Mouse (Mus musculus): ENCODE results near the gene Rcc1l. TPM values are rescaled to one million over a fixed set of nuclear protein-coding genes. Genes with fewer than 3 reads are reported as not detected.
A peak's percentile ranks its signal among the peaks of the same experiment; 100 is the strongest.

The Rcc1l gene
- total RNA-seq (2021) = 10 to 100 TPM; 34.4 to 36.3 TPM
- long read RNA-seq, experiment 1, transcript Rcc1l-201 (11 exons, 2,321 nt) = major isoform, 40 of 68 reads
- long read RNA-seq, experiment 1, partial matches to known transcripts = 2 of 68 reads
- long read RNA-seq, experiment 1, other reads (novel, unspliced or antisense) = 26 of 68 reads
- long read RNA-seq, experiment 2, transcript Rcc1l-201 (11 exons, 2,321 nt) = major isoform, 20 of 28 reads
- long read RNA-seq, experiment 2, partial matches to known transcripts = 3 of 28 reads
- long read RNA-seq, experiment 2, other reads (novel, unspliced or antisense) = 5 of 28 reads

GRCm38 (mm10) chr5:134176169-134176881, at the start of gene Rcc1l:
Gene Rcc1l (minus strand): TSS chr5:134176774.
- DNase-seq = peak; percentile 89 to 93

DNA sequence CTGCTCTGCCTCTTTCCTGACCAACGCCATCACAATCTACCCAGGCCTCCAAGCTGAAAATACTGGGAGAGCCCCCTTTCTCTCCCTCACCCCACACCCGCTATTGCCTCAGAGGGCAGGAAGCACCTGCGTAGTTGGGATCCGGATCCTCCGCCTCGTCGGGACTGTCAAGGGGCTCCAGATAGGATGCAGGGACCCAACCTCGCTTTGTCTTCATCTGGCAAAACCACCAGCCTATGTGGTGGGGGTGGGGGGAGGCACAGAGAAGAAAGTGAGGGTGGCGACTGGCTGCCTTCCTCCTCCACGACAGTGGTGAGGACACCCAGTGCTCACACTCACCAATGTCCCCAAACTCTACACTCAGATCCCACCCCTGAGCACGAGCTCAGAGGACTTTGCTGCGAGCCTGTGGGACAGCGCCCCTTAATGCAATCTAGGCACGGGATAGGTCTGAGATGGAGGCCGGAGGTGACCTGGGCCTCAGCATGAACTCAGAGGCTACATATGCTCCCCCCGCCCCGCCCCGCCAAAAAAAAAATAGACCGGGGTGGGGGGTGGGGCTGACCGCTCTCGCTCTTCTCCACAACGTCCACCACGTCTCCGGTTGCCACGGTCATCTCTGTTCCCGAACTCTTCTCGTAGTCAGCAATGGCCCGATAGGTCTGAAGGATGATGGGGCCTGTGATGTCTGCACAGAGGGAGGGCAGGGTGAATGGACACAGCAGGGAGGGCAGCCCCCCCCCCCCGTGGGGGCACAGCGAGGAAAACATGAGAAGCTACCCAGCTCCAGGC, 48.7 kb upstream of the Rcc1l start:
- DNase-seq = no peak

DNA sequence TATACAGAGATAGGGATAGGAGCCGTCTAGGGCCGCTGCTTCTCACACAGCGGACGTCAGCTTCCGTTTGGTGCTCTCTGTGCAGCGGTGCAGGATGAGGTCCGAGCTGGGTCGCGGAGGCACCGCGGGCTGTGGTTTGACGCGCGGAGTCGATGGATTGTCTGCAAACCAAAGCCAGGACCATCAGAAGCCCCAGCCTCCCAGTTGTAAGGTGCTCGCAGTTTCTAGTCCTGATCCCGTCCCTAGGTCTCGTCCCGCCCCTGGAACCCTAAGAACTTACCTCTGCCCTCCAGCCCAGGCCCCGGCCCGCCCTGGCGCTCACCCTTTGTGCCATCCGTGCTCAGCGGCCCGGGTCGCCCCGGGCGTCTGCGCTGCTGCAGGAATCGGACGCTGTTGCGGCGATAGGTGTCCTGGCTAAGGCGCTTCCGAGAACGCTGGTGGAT, 45.2 kb upstream of the Rcc1l start:
- no peak for DNase-seq

GRCm38 (mm10) chr5:134221278-134221677, 44.7 kb upstream of the Rcc1l start:
- no peak for DNase-seq

DNA sequence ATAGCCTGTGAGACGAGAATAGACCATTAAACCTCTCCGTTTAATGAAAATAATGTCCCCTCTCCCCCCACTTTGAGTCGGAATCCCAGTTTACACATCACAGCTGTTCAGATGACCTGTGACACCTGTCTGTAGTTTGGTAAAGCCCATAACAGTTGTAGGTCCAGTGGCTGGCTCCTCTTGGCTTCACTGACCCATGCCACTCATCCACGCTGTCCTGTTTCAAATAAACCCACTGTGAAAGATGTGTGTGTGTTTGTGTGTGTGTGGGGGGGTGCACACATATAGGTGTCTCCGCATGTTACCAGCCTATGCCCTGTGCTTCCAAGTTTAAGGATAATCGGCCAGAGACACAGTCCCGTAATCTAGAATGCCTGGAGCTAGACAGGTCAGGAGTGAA, 41.3 kb upstream of the Rcc1l start:
- DNase-seq = no peak

GRCm38 (mm10) chr5:134214021-134214806, 37.6 kb upstream of the Rcc1l start:
- DNase-seq = no peak

DNA sequence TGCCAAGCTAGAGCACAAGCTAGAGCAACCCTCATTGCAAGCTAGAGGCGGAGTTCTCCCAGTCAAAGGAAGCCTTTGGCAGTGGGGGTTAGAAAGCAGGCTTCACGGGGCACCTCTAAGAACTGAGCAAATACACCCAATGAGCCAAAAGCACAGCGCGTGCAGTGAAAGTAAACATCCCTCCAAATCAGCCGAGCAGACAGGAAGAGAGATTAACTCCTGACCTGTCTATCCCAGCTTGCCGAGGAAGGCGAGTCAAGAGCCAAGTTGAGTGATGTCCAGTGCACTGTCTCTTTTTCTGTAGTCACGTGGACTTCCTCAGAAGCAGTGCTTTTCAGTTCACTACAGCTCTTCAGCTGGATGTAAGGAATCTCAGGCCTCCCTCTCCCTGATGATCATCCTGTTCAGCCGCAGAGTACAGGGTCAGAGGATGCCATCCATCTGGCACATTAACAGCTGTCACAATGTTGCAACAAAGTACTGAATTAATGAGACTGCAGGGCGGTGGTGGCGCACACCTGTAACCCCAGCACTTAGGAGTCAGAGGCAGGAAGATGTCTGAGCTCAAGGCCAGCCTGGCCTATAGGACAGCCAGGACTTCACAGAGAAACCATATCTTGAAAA, 33.5 kb upstream of the Rcc1l start:
- DNase-seq = peak in 1 of 2 experiments; percentile 44

DNA sequence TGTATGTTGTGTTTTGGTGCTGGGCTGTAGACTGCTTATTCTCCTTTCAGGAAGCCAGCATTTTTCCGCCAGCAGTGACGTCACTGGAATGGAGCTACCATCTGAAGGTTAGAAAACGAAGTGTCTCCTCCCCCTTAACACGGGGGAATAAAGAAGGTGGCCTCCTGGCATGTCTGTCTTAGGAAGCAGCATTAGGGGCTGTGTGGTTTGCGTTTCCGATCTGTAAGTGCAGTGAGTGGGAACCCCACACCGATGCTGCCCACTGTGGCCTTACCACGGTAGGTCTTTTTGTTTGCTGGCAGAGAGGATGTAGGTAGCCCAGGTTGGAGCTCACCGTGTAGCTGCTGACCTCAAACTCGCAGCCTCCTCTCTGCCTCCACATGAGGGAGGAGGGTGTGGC, 30.1 kb upstream of the Rcc1l start:
- DNase-seq = no peak

GRCm38 (mm10) chr5:134193664-134194063, 17.1 kb upstream of the Rcc1l start:
- no peak for DNase-seq

- no peak for DNase-seq
These were observed 12.0 kb upstream of the Rcc1l start for GRCm38 (mm10) chr5:134188571-134188970.

GRCm38 (mm10) chr5:134186961-134187731, 10.6 kb upstream of the Rcc1l start:
- DNase-seq = peak in 1 of 2 experiments; percentile 62

DNA sequence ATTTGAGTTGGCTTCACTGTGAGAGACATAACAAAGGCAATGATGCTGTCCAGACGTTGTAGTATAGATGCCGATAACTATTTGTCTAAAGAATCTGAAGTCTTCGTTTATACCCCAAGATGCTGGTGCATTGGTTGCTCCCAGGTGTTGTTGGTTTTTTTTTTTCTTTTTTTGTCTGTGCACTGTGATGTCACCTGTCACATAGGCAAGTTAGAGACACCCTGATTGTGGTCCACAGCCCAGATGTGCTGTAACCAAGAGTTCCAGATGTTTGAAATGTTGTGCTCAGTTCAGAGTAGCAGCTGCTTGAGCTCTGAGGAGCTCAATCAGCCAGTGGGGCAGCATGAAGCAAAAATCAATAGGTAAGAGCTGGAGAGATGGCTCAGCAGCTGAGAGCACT, 9.5 kb upstream of the Rcc1l start:
- DNase-seq = no peak

GRCm38 (mm10) chr5:134183880-134184808, 7.6 kb upstream of the Rcc1l start, which contains the start of gene Gtf2ird2:
Gene Gtf2ird2 (plus strand): TSS chr5:134184019.
- peak; percentile 98 for DNase-seq

GRCm38 (mm10) chr5:134183162-134183561, 6.6 kb upstream of the Rcc1l start:
- peak in 1 of 2 experiments; percentile 31 for DNase-seq

GRCm38 (mm10) chr5:134182735-134183134, 6.2 kb upstream of the Rcc1l start:
- peak; percentile 66 to 83 for DNase-seq

- peak in 1 of 2 experiments; percentile 23 for DNase-seq
These were observed 5.6 kb upstream of the Rcc1l start for GRCm38 (mm10) chr5:134182172-134182571.

- peak; percentile 72 to 92 for DNase-seq
These were observed 3.3 kb upstream of the Rcc1l start for GRCm38 (mm10) chr5:134179871-134180270.

DNA sequence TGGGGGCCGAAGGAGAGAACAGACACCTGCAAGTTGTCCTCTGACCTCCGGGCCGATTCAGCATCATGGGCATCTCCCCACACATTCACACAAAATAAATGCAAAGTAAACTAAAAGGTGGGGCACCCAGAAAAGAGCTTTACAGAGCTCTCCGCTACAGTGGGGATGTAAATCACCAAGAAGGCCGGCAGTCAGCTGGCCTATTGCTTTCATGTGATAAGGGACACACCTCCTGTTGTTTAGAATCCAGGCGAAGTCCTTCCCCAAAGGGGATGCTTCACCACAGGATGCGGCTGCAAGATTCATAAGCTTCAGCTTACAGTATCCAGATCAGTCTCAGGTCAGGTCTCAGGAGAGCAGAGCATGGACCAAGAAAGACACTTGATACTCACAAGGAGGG, 2.0 kb upstream of the Rcc1l start:
- DNase-seq = no peak

GRCm38 (mm10) chr5:134175696-134176095, 878 bp downstream of the Rcc1l start:
- DNase-seq = no peak
